Mouse (Mus musculus) heart, adult 2 months (tissue): ENCODE measurements around the gene Prune1.

Experiments used
- CTCF ChIP-seq: fragments of 200-600 bp; IDR thresholded peaks from 2 replicates; pipeline ENCODE4 v1.8.1; 2022; ENCODE audit warnings: antibody characterized with exemption, mild to moderate bottlenecking, moderate library complexity
- POLR2A ChIP-seq: fragments of 200-500 bp; IDR thresholded peaks from 2 replicates; pipeline ENCODE4 v1.6.1; 2011; ENCODE audit warnings: mild to moderate bottlenecking, low read depth, low read length, control low read depth; ENCODE audit not compliant: insufficient read depth

- TF ChIP-seq POLR2A = no peak
- no peak for TF ChIP-seq CTCF
Measured at GRCm38 (mm10) chr3:95315844-95316550, 34.1 kb upstream of the Prune1 start.
